Mouse (Mus musculus) heart, embryonic 10.5 days (tissue): ENCODE data around the gene Slc16a13. TPM values are rescaled to one million over a fixed set of nuclear protein-coding genes. Genes with fewer than 3 reads are reported as not detected.
"Not testable (repeated sequence)": the region's sequence is repeated elsewhere in the genome, so short reads cannot be mapped to it uniquely, and the experiment has no call there.

Source experiments
- DNase-seq: peaks from one replicate; pipeline ENCODE4 v3.0.0-alpha.2; 2017; ENCODE audit warnings: low spot score
- H3K27ac ChIP-seq: fragments of 300-500 bp; sonication (generic); 2 replicates; pipeline ENCODE4 v1.5.1; 2016; ENCODE audit warnings: mild to moderate bottlenecking
- H3K27me3 ChIP-seq: fragments of 300-500 bp; sonication (generic); 2 replicates; pipeline ENCODE4 v1.6.1; 2016; ENCODE audit warnings: mild to moderate bottlenecking; ENCODE audit not compliant: poor library complexity, insufficient read depth, severe bottlenecking
- H3K36me3 ChIP-seq: fragments of 300-500 bp; sonication (generic); 2 replicates; pipeline ENCODE4 v1.6.1; 2016; ENCODE audit warnings: mild to moderate bottlenecking, moderate library complexity
- H3K4me1 ChIP-seq: fragments of 300-500 bp; sonication (generic); 2 replicates; pipeline ENCODE4 v1.6.1; 2016; ENCODE audit warnings: mild to moderate bottlenecking
- H3K4me3 ChIP-seq: fragments of 300-500 bp; sonication (generic); 2 replicates; pipeline ENCODE4 v1.5.1; 2016; ENCODE audit warnings: mild to moderate bottlenecking, moderate library complexity
- H3K9me3 ChIP-seq: fragments of 300-500 bp; sonication (generic); 2 replicates; pipeline ENCODE4 v1.6.1; 2016; ENCODE audit warnings: mild to moderate bottlenecking, moderate library complexity
- WGBS: fragments of 180-500 bp; shearing (Covaris S2); methylation state at CpG from one replicate; pipeline ENCODE4 v1.1.7; 2016; 5-methylcytosine and 5-hydroxymethylcytosine counted together
- microRNA counts: library from miRNA; unstranded; fragments of <30 nt; microRNA quantifications from one replicate; lab custom pipeline; 2017
- microRNA-seq: library from miRNA; unstranded; fragments of <30 nt; microRNA quantifications from one replicate; pipeline ENCODE4, GENCODE M21; 2017
- polyA plus RNA-seq: library from polyadenylated mRNA; unstranded; fragments of >200 nt; fragmentation: Nextera tagmentation; extraction: Ambion mirVana; gene quantifications from 2 replicates; pipeline ENCODE4 v1.2.1, GENCODE M21; 2016

The Slc16a13 gene
- polyA plus RNA-seq, 1 experiment from 2014 or later: 10.0 TPM

DNA sequence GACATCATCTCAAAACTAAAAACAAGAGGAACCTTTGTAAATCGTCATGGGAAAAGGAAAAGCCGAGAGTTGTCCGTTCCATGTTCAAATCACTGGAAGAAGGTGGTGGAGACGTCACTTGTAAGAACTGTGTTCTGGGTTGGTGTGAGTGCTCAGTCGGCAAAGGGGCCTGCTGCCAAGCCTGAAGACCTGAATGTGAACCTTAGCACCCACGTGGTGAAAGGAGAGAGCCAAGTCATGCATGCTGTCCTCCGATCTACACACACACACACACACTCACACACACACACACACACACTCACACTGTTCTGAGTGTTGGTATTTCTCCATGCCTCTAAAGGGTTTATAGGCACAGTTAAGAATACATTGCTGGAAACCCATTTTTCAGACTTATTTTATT lies 49.7 kb downstream of the Slc16a13 start:
- no peaks in the 10 kb centered on the region for H3K27me3 ChIP-seq
- 79% methylated on average over 7 of the region's 7 CpGs for WGBS
- no peak overlapping the region for H3K4me3 ChIP-seq
- no peak for DNase-seq
- no peaks in the 10 kb centered on the region for H3K36me3 ChIP-seq
- H3K9me3 ChIP-seq: no peaks in the 10 kb centered on the region
- H3K4me1 ChIP-seq: no peaks in the 10 kb centered on the region
- H3K27ac ChIP-seq: no peak overlapping the region

DNA sequence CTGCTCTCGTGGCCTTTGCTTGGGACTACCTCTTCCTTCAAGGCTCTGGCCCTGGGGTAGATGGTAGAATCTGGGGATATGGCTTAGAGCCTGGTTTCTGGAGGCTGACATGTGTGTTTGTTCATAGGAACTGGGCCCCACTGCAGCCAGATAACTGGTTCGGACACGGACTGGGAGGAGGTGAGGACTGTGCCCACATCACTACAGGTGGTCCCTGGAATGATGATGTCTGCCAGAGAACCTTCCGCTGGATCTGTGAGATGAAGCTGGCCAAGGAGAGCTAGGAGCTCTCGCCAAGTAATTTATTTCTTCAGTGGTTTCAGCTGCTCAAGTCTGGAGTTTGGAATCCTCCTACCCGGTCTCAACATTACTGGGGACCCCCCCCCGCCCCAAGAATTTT lies 50.6 kb downstream of the Slc16a13 start:
- Histone ChIP-seq H3K9me3 (no peaks in the 10 kb centered on the region), H3K4me1 (no peaks in the 10 kb centered on the region), H3K27me3 (no peaks in the 10 kb centered on the region), H3K36me3 (no peaks in the 10 kb centered on the region), H3K4me3 (no peak overlapping the region), H3K27ac (no peak overlapping the region)
- DNase-seq: no peak
- 78% methylated on average over 7 of the region's 7 CpGs for WGBS

DNA sequence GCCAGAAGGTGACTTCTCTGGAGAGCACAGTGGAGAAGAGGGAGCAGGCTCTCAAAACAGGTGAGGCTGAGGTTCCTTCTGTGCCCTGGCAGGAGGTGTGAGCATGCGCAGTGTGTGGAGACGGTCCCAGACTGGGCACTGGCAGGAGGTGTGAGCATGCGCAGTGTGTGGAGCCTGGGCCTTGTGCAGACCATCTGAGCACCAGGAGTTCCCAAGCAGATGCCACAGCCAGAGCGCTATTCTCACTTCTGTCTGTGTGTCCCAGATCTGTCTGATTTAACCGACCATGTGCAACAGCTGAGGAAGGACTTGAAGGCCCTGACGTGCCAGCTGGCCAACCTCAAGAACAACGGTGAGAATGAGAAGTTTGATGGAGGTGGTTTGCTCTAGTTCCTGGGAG lies 51.4 kb downstream of the Slc16a13 start:
- WGBS: 86% methylated on average over 7 of the region's 7 CpGs
- H3K27me3 ChIP-seq, H3K36me3 ChIP-seq, DNase-seq, H3K9me3 ChIP-seq, H3K27ac ChIP-seq, H3K4me1 ChIP-seq, H3K4me3 ChIP-seq: not testable (repeated sequence)

DNA sequence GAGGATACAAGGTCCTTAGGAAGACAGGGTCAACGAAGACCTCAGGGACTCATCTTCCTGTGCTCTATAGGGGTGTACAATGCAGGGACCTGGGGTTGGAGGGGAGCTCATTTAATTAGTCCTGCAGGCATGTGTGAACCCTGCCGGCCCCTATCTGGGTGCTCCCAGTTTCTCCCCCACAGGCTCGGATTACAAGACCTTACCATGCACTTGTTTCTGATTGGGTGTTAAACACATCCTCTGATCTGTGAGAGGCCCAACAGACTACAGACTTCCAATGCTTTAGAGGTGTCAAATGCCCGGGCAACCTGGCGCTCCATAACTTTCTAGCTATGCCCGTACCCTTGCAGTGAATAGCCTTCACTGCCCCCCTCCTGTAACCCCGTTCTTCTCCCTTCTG lies 52.7 kb downstream of the Slc16a13 start:
- no peak overlapping the region for H3K4me3 ChIP-seq
- H3K4me1 ChIP-seq: no peaks in the 10 kb centered on the region
- no peak overlapping the region for H3K27ac ChIP-seq
- H3K27me3 ChIP-seq: no peaks in the 10 kb centered on the region
- H3K9me3 ChIP-seq: no peaks in the 10 kb centered on the region
- no peak for DNase-seq
- WGBS: 47% methylated on average over 7 of the region's 7 CpGs
- H3K36me3 ChIP-seq: no peaks in the 10 kb centered on the region

MicroRNAs encoded within 50 kb of the gene (microRNA counts, 519-probe panel; counts per million panel counts)
- not detected for microRNA mmu-miR-195 (lab: Ali Mortazavi, UCI)
- microRNA mmu-miR-497 (lab: Ali Mortazavi, UCI): not detected

Small RNA genes within 50 kb of the gene (microRNA-seq; reads per million reads assigned to microRNA genes)
- gene Mir195a (375 reads per million, percentile 67 among the genes with 10 or more reads in this experiment), gene Mir497 (not detected), gene Mir497b (not detected)

Other genes starting within 250 kb of the Slc16a13 start
- gene Ctdnep1, start 239.9 kb downstream of the Slc16a13 start, polyA plus RNA-seq: 20.5 and 23.8 TPM in 2 replicates
- gene Elp5, start 238.5 kb downstream of the Slc16a13 start, polyA plus RNA-seq: 135 and 147 TPM in 2 replicates
- gene Gabarap, start 229.9 kb downstream of the Slc16a13 start, polyA plus RNA-seq: 365 and 379 TPM in 2 replicates
- 51.8 and 73.3 TPM in 2 replicates for gene Phf23, start 225.3 kb downstream of the Slc16a13 start, polyA plus RNA-seq
- gene Dvl2, start 220.5 kb downstream of the Slc16a13 start, polyA plus RNA-seq: 29.5 and 40.3 TPM in 2 replicates
- gene Acadvl, start 205.7 kb downstream of the Slc16a13 start, polyA plus RNA-seq: 79.1 and 102 TPM in 2 replicates
- 5.7 and 9.3 TPM in 2 replicates for gene Dlg4, start 204.1 kb downstream of the Slc16a13 start, polyA plus RNA-seq
- gene Asgr1, start 167.0 kb downstream of the Slc16a13 start, polyA plus RNA-seq: 0.23 and 0.93 TPM in 2 replicates
- 0.17 and 1.1 TPM in 2 replicates for gene Asgr2, start 128.4 kb downstream of the Slc16a13 start, polyA plus RNA-seq
- 0.28 and 0.59 TPM in 2 replicates for gene Mgl2, start 90.7 kb downstream of the Slc16a13 start, polyA plus RNA-seq
- 0.31 TPM in 1 of 2 replicates, not detected in the other for gene Clec10a, start 64.9 kb downstream of the Slc16a13 start, polyA plus RNA-seq
- gene Slc16a11, start 8.3 kb downstream of the Slc16a13 start, polyA plus RNA-seq: 0.51 and 2.4 TPM in 2 replicates
- 10.7 and 15.0 TPM in 2 replicates for gene Bcl6b, start 8.7 kb upstream of the Slc16a13 start, polyA plus RNA-seq
- gene 0610010K14Rik, start 16.9 kb upstream of the Slc16a13 start, polyA plus RNA-seq: 142 and 153 TPM in 2 replicates
- 6.5 and 8.7 TPM in 2 replicates for gene Gm21988, start 18.8 kb upstream of the Slc16a13 start, polyA plus RNA-seq
- gene Rnasek, start 18.8 kb upstream of the Slc16a13 start, polyA plus RNA-seq: 126 and 165 TPM in 2 replicates
- 3.9 and 5.0 TPM in 2 replicates for gene Alox12, start 34.3 kb upstream of the Slc16a13 start, polyA plus RNA-seq
- not detected in 2 replicates for gene Alox12e, start 101.6 kb upstream of the Slc16a13 start, polyA plus RNA-seq
- 0.13 and 0.14 TPM in 2 replicates for gene Alox15, start 131.0 kb upstream of the Slc16a13 start, polyA plus RNA-seq
- 37.9 and 42.9 TPM in 2 replicates for gene Pelp1, start 189.0 kb upstream of the Slc16a13 start, polyA plus RNA-seq
- gene Arrb2, start 211.6 kb upstream of the Slc16a13 start, polyA plus RNA-seq: 11.5 and 19.3 TPM in 2 replicates
- 31.0 and 37.5 TPM in 2 replicates for gene Med11, start 230.9 kb upstream of the Slc16a13 start, polyA plus RNA-seq
- 0.73 and 1.2 TPM in 2 replicates for gene Zmynd15, start 238.4 kb upstream of the Slc16a13 start, polyA plus RNA-seq
- 3.7 and 6.0 TPM in 2 replicates for gene Cxcl16, start 238.9 kb upstream of the Slc16a13 start, polyA plus RNA-seq